Mouse (Mus musculus): ENCODE results near the gene Nphs1. TPM values are rescaled to one million over a fixed set of nuclear protein-coding genes. Genes with fewer than 3 reads are reported as not detected.

Gene Nphs1
- total and polyA plus RNA-seq, 3 experiments, result 1.2 to 2.3 TPM; not detected in 1

- TF ChIP-seq POLR2A (IDR thresholded peaks at IDR 0.05; ENCODE audit: control insufficient read depth in 1 of 2, insufficient read depth in 1 of 2, low read depth in 1 of 2, low read length in 2 of 2, poor library complexity in 1 of 2) (peak; percentile 63 to 90), ZMIZ1 (IDR thresholded peaks at IDR 0.05; ENCODE audit: low read depth, low read length) (peak; percentile 94), HCFC1 (IDR thresholded peaks at IDR 0.05; ENCODE audit: low read depth, low read length) (peak; percentile 66), TCF12 (IDR thresholded peaks at IDR 0.05; ENCODE audit: low read depth, low read length) (no peak), USF1 (IDR thresholded peaks at IDR 0.05; ENCODE audit: low read depth, low read length) (no peak), MXI1 (IDR thresholded peaks at IDR 0.05; ENCODE audit: low read depth, low read length) (peak; percentile 69), MAZ (IDR thresholded peaks at IDR 0.05; ENCODE audit: low read depth, low read length) (peak; percentile 56; the same call in 1 of the 2 replicates), ZKSCAN1 (IDR thresholded peaks at IDR 0.05; ENCODE audit: low read depth, low read length) (no peak), USF2 (IDR thresholded peaks at IDR 0.05; ENCODE audit: borderline replicate concordance in 1 of 2, insufficient read depth in 1 of 2, low read depth in 1 of 2, low read length in 2 of 2) (no peak), TBP (IDR thresholded peaks at IDR 0.05; ENCODE audit: low read depth, low read length) (peak; percentile 67), BHLHE40 (IDR thresholded peaks at IDR 0.05; ENCODE audit: borderline replicate concordance, low read depth, low read length) (no peak), TAL1 (IDR thresholded peaks at IDR 0.05; ENCODE audit: low read length) (no peak), GABPA (IDR thresholded peaks at IDR 0.05; ENCODE audit: low read depth, low read length) (no peak), ETS1 (IDR thresholded peaks at IDR 0.05; ENCODE audit: low read depth, low read length) (peak; percentile 47; the same call in 1 of the 2 replicates)
Observed at GRCm38 (mm10) chr7:30421175-30421889, 36.8 kb upstream of the Nphs1 start, which contains the start of gene Nfkbid (continued).

GRCm38 (mm10) chr7:30421890-30422435 is 36.2 kb upstream of the Nphs1 start:
- Histone ChIP-seq H3K27ac (ENCODE audit: control insufficient read depth, low read depth, low read length) (peak overlapping the region; percentile 66), H3K4me3 (ENCODE audit: control insufficient read depth in 1 of 2, insufficient read depth in 1 of 2, low read depth in 2 of 2, low read length in 2 of 2) (peak overlapping the region; percentile 75 to 77), H3K9ac (ENCODE audit: control insufficient read depth, low read depth, low read length, poor library complexity, severe bottlenecking) (peak overlapping the region; percentile 83), H3K36me3 (ENCODE audit: control insufficient read depth in 1 of 2, insufficient read depth in 2 of 2, low read length in 2 of 2) (peaks cover 5 to 19% of the 10 kb centered on the region in 2 experiments), H3K27me3 (ENCODE audit: control insufficient read depth in 1 of 2, insufficient read depth in 2 of 2, low read length in 2 of 2) (no peaks in the 10 kb centered on the region), H3K9me3 (replicated peaks; ENCODE audit: insufficient read depth, low read length) (no peaks in the 10 kb centered on the region), H3K79me2 (ENCODE audit: control insufficient read depth, insufficient read depth, low read length, poor library complexity) (peaks cover 21% of the 10 kb centered on the region), H3K4me1 (ENCODE audit: control insufficient read depth in 1 of 2, insufficient read depth in 2 of 2, low read length in 2 of 2) (peaks cover 0 to 28% of the 10 kb centered on the region in 2 experiments; a peak in 3 of 4 replicates)
- DNase-seq (ENCODE audit: low read depth, low spot score), result peak; percentile 94
- TF ChIP-seq TBP (IDR thresholded peaks at IDR 0.05; ENCODE audit: low read depth, low read length), result no peak
- no peak for TF ChIP-seq GABPA (IDR thresholded peaks at IDR 0.05; ENCODE audit: low read depth, low read length)
- TF ChIP-seq ZNF384 (IDR thresholded peaks at IDR 0.05; ENCODE audit: low read depth, low read length), result no peak
- TF ChIP-seq KAT2A (conservative IDR thresholded peaks at IDR 0.05; ENCODE audit: low read depth, low read length), result 0 out of 2 replicates have a peak, but pooled peaks have one; percentile 35
- TF ChIP-seq USF2 (IDR thresholded peaks at IDR 0.05; ENCODE audit: borderline replicate concordance in 1 of 2, insufficient read depth in 1 of 2, low read depth in 1 of 2, low read length in 2 of 2), result no peak
- no peak for TF ChIP-seq ZKSCAN1 (IDR thresholded peaks at IDR 0.05; ENCODE audit: low read depth, low read length)
- 0 out of 2 replicates have a peak, but pooled peaks have one; percentile 4 for TF ChIP-seq POLR2AphosphoS2 (IDR thresholded peaks at IDR 0.05; ENCODE audit: low read length)
- 0 out of 2 replicates have a peak, but pooled peaks have one; percentile 51 for TF ChIP-seq CHD1 (IDR thresholded peaks at IDR 0.05; ENCODE audit: low read depth, low read length)
- TF ChIP-seq MAX (IDR thresholded peaks at IDR 0.05; ENCODE audit: low read length), result peak; percentile 58
- 0 out of 2 replicates have a peak, but pooled peaks have one; percentile 23 for TF ChIP-seq BHLHE40 (IDR thresholded peaks at IDR 0.05; ENCODE audit: borderline replicate concordance, low read depth, low read length)
- peak; percentile 78 for TF ChIP-seq HCFC1 (IDR thresholded peaks at IDR 0.05; ENCODE audit: low read depth, low read length)
- no peak for TF ChIP-seq ZC3H11A (IDR thresholded peaks at IDR 0.05; ENCODE audit: low read depth, low read length)
- peak; percentile 22; the same call in 1 of the 2 replicates for TF ChIP-seq TCF12 (IDR thresholded peaks at IDR 0.05; ENCODE audit: low read depth, low read length)
- TF ChIP-seq CHD2 (IDR thresholded peaks at IDR 0.05; ENCODE audit: low read length), result no peak
- TF ChIP-seq UBTF (IDR thresholded peaks at IDR 0.05; ENCODE audit: borderline replicate concordance, insufficient read depth, low read depth, low read length), result no peak
- no peak for TF ChIP-seq MEF2A (IDR thresholded peaks at IDR 0.05; ENCODE audit: extremely low read depth, insufficient replicate concordance, low read depth, low read length, poor library complexity, severe bottlenecking)
- TF ChIP-seq TAL1 (IDR thresholded peaks at IDR 0.05; ENCODE audit: low read length), result no peak
- TF ChIP-seq MXI1 (IDR thresholded peaks at IDR 0.05; ENCODE audit: low read depth, low read length), result no peak; the same call in 1 of the 2 replicates
- TF ChIP-seq ZMIZ1 (IDR thresholded peaks at IDR 0.05; ENCODE audit: low read depth, low read length), result peak; percentile 1; the same call in 1 of the 2 replicates
- no peak for TF ChIP-seq JUND (IDR thresholded peaks at IDR 0.05; ENCODE audit: low read depth, low read length)
- peak; percentile 13; the same call in 1 of the 2 replicates for TF ChIP-seq ETS1 (IDR thresholded peaks at IDR 0.05; ENCODE audit: low read depth, low read length)
- TF ChIP-seq RAD21 (IDR thresholded peaks at IDR 0.05; ENCODE audit: low read depth, low read length), result no peak
- peak; percentile 72 for TF ChIP-seq ELF1 (IDR thresholded peaks at IDR 0.05; ENCODE audit: low read depth, low read length)
- no peak for TF ChIP-seq MYB (IDR thresholded peaks at IDR 0.05; ENCODE audit: low read depth, low read length)
- TF ChIP-seq E2F4 (IDR thresholded peaks at IDR 0.05; ENCODE audit: borderline replicate concordance, low read depth, low read length), result no peak
- no peak for TF ChIP-seq GATA1 (IDR thresholded peaks at IDR 0.05; ENCODE audit: low read depth, low read length)
- TF ChIP-seq SIN3A (IDR thresholded peaks at IDR 0.05; ENCODE audit: low read length), result no peak; the same call in none of the 2 replicates
